Mouse (Mus musculus): ENCODE data around the gene Pvalb. TPM values are rescaled to one million over a fixed set of nuclear protein-coding genes. Genes with fewer than 3 reads are reported as not detected.

The Pvalb gene
- polyA plus RNA-seq (2015; fragmentation: Nextera tagmentation; extraction: Ambion mirVana) = not detected in 2 replicates

DNA sequence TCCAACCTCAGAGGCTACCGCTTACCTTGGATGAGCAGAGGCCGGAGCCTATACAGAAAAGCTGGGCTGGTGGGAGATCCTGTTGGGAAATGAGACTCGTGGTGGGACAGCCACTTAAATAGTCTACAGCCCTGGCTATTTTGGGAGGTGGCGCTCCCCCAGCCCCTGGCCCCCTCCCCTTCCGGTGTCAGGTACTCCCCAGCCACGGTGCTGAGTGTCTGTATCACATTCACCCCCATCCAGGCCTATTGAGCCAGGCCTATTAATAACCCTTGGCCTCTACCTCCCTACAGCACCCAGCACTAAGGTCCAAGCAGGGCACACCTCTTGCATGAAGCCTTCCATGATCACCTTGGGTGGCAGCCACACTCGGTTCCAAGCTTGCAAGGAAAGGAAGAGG lies at the start of gene Pvalb:
Gene Pvalb (minus strand): TSS at position 89 of the 400 bp plus-strand sequence.
- Histone ChIP-seq H3K4me3 (replicated peaks; ENCODE audit: low read length) (no peak within 1 kb of the TSS), H3K27ac (ENCODE audit: low read length) (no peak within 1 kb of the TSS), H3K36me3 (ENCODE audit: control insufficient read depth, insufficient read depth) (no peaks in the 10 kb centered on the region), H3K9me3 (ENCODE audit: control insufficient read depth, low read length) (0 out of 2 replicates have a peak, but pooled peaks cover 5% of the 10 kb centered on the region), H3K4me1 (replicated peaks; ENCODE audit: control insufficient read depth, insufficient read depth, low read length) (peaks cover 12% of the 10 kb centered on the region), H3K9ac (replicated peaks; ENCODE audit: low read depth, low read length) (no peak within 1 kb of the TSS), H3K27me3 (replicated peaks; ENCODE audit: control insufficient read depth, insufficient read depth, low read length) (peaks cover 22% of the 10 kb centered on the region), H3K4me2 (ENCODE audit: low read length) (no peak within 1 kb of the TSS)
- 84% methylated on average over 7 of the region's 7 CpGs for WGBS
- ATAC-seq = no peak

DNA sequence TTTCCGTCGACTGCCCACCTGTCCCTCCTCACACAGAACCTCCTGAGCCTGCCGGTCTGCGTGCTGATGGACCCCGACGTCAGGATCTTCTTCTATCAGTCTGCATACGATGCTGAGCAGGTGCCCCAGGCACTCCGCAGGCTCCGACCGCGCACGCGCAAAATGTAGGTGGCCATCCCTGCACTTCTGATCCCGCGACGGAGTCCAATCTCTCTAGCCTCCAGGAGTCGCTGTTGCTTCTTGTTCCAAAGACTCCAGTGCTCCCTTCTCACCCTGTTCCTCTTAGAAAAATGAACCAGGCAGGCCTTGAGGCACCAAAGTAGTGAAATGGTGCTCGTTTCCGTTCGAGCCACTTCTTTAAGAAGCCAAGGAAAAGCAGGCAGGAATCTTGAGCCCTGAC lies 48.6 kb upstream of the Pvalb start:
- H3K4me2 ChIP-seq (ENCODE audit: low read length) = peak overlapping the region; percentile 22
- no peak for ATAC-seq
- 26% methylated on average over 20 of the region's 20 CpGs for WGBS

DNA sequence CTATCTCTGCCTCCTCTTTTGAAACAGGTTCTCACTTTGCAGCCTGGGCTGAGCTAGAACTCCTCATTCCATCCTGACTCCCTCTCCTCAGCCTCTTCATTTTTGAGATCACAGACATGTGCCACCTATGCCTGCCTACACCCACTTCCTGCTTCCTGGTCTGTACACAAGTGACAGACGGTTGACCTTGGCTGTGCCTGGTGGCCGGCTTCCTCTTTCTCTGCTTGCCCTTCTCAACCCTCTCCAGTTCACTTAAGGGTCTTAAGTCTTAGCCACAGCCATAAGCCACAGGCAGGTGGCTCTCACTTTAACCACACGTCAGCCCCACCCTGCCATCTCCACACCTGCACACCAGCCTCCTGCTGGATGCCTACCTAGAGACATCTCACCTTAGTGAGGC lies 42.2 kb upstream of the Pvalb start:
- H3K36me3 ChIP-seq (ENCODE audit: control insufficient read depth, insufficient read depth) = no peaks in the 10 kb centered on the region
- no peaks in the 10 kb centered on the region for H3K4me1 ChIP-seq (replicated peaks; ENCODE audit: control insufficient read depth, insufficient read depth, low read length)
- WGBS = 83% methylated on average over 3 of the region's 3 CpGs
- no peak overlapping the region for H3K9ac ChIP-seq (replicated peaks; ENCODE audit: low read depth, low read length)
- H3K4me2 ChIP-seq (ENCODE audit: low read length) = no peak overlapping the region
- H3K9me3 ChIP-seq (ENCODE audit: control insufficient read depth, low read length) = no peaks in the 10 kb centered on the region
- no peaks in the 10 kb centered on the region for H3K27me3 ChIP-seq (replicated peaks; ENCODE audit: control insufficient read depth, insufficient read depth, low read length)
- H3K27ac ChIP-seq (ENCODE audit: low read length) = no peak overlapping the region
- ATAC-seq = no peak
- H3K4me3 ChIP-seq (replicated peaks; ENCODE audit: low read length) = no peak overlapping the region

More for the DNA sequence above, 48.6 kb upstream of the Pvalb start:
- Histone ChIP-seq H3K4me3 (replicated peaks; ENCODE audit: low read length) (no peak overlapping the region), H3K27ac (ENCODE audit: low read length) (no peak overlapping the region), H3K9me3 (ENCODE audit: control insufficient read depth, low read length) (no peaks in the 10 kb centered on the region), H3K4me1 (replicated peaks; ENCODE audit: control insufficient read depth, insufficient read depth, low read length) (no peaks in the 10 kb centered on the region), H3K36me3 (ENCODE audit: control insufficient read depth, insufficient read depth) (no peaks in the 10 kb centered on the region), H3K27me3 (replicated peaks; ENCODE audit: control insufficient read depth, insufficient read depth, low read length) (no peaks in the 10 kb centered on the region; the same call in 1 of the 2 replicates), H3K9ac (replicated peaks; ENCODE audit: low read depth, low read length) (no peak overlapping the region)

DNA sequence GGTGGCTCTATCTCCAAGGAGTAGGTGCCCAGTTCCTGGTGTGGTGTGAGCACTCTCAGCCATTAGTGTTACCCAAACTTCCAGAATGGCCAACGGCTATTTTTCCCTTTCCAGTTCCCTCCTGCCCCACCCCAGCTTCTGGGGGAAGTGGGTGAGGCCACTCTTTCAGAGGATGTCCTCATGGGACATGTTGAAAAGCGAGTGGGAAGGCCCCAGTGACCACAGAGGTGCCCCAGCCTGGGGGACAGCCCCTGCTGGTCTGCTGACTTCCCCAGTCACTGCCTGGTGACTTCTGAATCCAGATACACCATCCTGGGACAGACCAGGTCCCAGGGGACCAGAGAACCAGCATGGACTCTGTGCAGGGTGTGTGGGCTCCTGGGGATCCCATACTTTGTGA lies 41.5 kb upstream of the Pvalb start:
- no peaks in the 10 kb centered on the region for H3K4me1 ChIP-seq (replicated peaks; ENCODE audit: control insufficient read depth, insufficient read depth, low read length)
- H3K27me3 ChIP-seq (replicated peaks; ENCODE audit: control insufficient read depth, insufficient read depth, low read length) = no peaks in the 10 kb centered on the region
- H3K36me3 ChIP-seq (ENCODE audit: control insufficient read depth, insufficient read depth) = no peaks in the 10 kb centered on the region
- no peaks in the 10 kb centered on the region for H3K9me3 ChIP-seq (ENCODE audit: control insufficient read depth, low read length)
- WGBS = 69% methylated on average over 2 of the region's 2 CpGs
- no peak overlapping the region for H3K4me3 ChIP-seq (replicated peaks; ENCODE audit: low read length)
- no peak for ATAC-seq
- no peak overlapping the region for H3K4me2 ChIP-seq (ENCODE audit: low read length)
- no peak overlapping the region for H3K9ac ChIP-seq (replicated peaks; ENCODE audit: low read depth, low read length)
- no peak overlapping the region for H3K27ac ChIP-seq (ENCODE audit: low read length)

DNA sequence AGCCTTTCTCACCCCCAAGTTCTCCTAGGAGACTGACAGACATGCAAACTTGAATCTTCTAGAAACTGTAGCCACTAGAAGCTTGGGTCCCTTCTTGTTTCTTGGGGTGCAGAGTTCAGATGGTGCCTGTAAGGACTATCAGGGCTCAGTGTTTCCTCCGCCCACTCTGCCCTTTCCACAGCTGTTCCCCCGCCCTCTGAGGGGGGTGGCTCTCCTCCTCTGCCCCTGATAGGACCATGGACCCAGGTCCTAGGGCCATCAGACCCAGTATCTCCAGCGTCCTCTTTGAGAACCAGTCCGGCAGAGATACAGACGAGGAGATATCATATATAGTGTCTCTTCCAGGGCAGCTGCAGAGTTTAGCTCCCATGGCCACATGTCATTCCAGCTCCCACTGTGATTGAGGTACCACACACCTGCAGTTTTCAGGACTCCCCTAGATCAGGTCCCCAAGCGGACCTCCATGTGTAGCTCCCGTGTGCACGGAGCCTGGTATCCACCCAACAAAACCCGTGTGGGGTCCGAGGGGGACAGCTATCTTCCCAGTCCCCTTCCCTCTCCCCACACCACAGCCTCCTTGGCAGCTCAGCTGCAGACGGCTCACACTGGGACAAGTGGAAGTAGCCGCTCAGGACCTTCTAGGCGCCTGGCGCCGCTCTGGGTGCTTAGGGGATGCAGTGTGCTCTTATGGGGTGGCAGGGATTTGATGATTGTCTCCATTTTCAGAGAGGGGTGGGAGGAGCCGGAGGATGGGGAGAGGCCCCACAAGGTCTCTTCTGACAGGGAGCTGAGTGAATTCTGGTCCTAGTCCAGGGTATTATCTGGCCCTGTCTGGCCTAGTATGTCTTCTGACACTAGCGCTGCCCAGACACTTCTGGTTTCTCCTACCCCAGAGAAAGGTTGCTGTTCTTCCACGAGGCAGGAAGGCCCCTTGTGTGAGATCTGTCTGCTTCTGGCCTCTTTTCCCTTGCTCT lies 40.2 kb upstream of the Pvalb start:
- H3K27ac ChIP-seq (ENCODE audit: low read length) = no peak overlapping the region
- H3K4me3 ChIP-seq (replicated peaks; ENCODE audit: low read length) = no peak overlapping the region
- H3K4me1 ChIP-seq (replicated peaks; ENCODE audit: control insufficient read depth, insufficient read depth, low read length) = no peaks in the 10 kb centered on the region
- H3K27me3 ChIP-seq (replicated peaks; ENCODE audit: control insufficient read depth, insufficient read depth, low read length) = no peaks in the 10 kb centered on the region
- WGBS = 80% methylated on average over 18 of the region's 18 CpGs
- no peaks in the 10 kb centered on the region for H3K36me3 ChIP-seq (ENCODE audit: control insufficient read depth, insufficient read depth)
- H3K9me3 ChIP-seq (ENCODE audit: control insufficient read depth, low read length) = no peaks in the 10 kb centered on the region
- H3K9ac ChIP-seq (replicated peaks; ENCODE audit: low read depth, low read length) = no peak overlapping the region
- no peak for ATAC-seq
- no peak overlapping the region for H3K4me2 ChIP-seq (ENCODE audit: low read length)

DNA sequence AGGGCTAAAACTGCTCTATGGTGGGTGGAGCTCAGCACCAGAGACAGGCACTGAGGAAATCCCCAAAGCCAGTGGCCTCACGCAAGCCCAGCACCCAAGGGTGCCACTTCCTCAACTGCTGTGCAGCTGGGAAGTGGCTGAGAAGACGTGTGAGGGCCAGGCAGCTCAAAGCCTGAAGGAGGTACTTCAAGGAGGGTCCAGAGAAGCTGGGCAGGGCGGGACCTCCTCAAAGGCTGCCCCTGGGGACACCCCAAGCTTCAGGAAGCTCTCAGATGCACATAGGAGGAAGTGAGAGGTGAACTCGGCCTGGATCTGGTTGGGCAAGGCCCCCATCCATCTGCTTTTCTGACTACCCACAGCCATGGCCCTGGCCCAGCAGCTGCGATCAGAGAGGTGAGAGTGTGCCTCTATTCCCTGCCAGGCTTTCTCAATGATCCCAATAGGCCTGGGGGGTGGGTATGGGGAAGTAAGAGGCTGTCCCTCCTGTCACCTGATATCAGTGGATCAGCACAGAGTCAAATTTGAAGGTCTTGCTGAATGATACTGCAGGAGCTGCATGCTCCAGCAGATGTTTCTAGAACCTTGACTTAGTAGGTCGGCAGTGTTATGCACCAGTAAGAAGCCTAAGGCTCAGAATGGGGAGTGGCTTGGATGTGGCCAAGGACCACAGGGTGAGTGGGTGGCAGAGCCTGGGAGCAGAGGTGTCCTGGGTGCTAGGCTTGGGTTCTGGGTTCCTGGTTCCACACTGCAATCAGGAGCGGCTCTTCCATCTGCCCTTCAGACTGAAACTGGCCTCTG lies 38.7 kb upstream of the Pvalb start, which contains the start of gene Ncf4:
Gene Ncf4 (plus strand): TSS at position 107 of the 798 bp plus-strand sequence.
- Histone ChIP-seq H3K9me3 (ENCODE audit: control insufficient read depth, low read length) (no peaks in the 10 kb centered on the region), H3K4me3 (replicated peaks; ENCODE audit: low read length) (no peak within 1 kb of the TSS), H3K4me2 (ENCODE audit: low read length) (no peak within 1 kb of the TSS), H3K27ac (ENCODE audit: low read length) (no peak within 1 kb of the TSS), H3K36me3 (ENCODE audit: control insufficient read depth, insufficient read depth) (no peaks in the 10 kb centered on the region), H3K9ac (replicated peaks; ENCODE audit: low read depth, low read length) (no peak within 1 kb of the TSS), H3K27me3 (replicated peaks; ENCODE audit: control insufficient read depth, insufficient read depth, low read length) (no peaks in the 10 kb centered on the region), H3K4me1 (replicated peaks; ENCODE audit: control insufficient read depth, insufficient read depth, low read length) (no peaks in the 10 kb centered on the region)
- ATAC-seq = no peak
- WGBS = 68% methylated on average over 7 of the region's 7 CpGs

DNA sequence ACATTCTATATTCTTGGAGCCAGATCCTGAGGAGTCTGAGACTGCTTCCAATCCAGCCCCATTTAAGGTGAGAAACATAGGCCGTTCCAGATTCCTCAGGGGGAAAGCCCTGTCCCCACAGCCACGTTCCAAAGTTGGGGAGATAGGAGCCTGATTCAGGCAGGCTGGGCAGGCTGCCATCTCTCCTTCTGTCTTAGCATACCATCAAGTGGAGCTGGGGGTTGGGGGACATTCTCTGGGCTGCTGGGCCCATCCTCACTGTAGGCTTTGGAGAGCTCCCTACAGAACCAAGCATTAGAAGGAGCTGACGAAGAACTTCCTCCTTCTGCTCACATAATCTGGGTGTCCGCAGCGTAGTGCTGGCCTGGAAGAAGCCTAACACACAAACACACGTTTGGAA lies 37.6 kb upstream of the Pvalb start:
- no peaks in the 10 kb centered on the region for H3K4me1 ChIP-seq (replicated peaks; ENCODE audit: control insufficient read depth, insufficient read depth, low read length)
- no peaks in the 10 kb centered on the region for H3K9me3 ChIP-seq (ENCODE audit: control insufficient read depth, low read length)
- no peak overlapping the region for H3K27ac ChIP-seq (ENCODE audit: low read length)

DNA sequence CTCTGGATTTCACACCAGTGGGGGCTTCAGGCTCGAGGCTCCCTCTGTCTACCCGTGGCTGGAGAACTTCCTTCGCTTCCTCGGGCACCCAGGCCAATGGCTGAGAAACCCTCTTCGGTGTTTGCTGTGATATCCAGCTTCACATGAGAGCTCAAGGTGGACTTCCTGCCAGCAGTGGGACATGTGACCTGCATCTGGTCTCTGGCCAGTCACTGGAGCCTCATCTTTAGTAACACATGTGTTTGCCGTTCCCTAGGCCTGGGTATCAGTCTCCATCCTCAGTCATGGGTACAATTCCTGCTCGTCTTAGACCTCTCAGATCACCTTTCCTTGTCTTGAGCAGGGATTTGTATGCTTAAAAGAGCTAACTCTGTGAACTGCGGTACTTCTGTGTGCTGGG lies 36.9 kb upstream of the Pvalb start:
- no peaks in the 10 kb centered on the region for H3K4me1 ChIP-seq (replicated peaks; ENCODE audit: control insufficient read depth, insufficient read depth, low read length)
- no peak overlapping the region for H3K9ac ChIP-seq (replicated peaks; ENCODE audit: low read depth, low read length)
- no peak overlapping the region for H3K4me2 ChIP-seq (ENCODE audit: low read length)
- no peaks in the 10 kb centered on the region for H3K9me3 ChIP-seq (ENCODE audit: control insufficient read depth, low read length)
- H3K4me3 ChIP-seq (replicated peaks; ENCODE audit: low read length) = no peak overlapping the region
- no peaks in the 10 kb centered on the region for H3K27me3 ChIP-seq (replicated peaks; ENCODE audit: control insufficient read depth, insufficient read depth, low read length)
- ATAC-seq = no peak
- WGBS = 82% methylated on average over 8 of the region's 8 CpGs
- no peak overlapping the region for H3K27ac ChIP-seq (ENCODE audit: low read length)
- H3K36me3 ChIP-seq (ENCODE audit: control insufficient read depth, insufficient read depth) = no peaks in the 10 kb centered on the region

More for the DNA sequence above, 37.6 kb upstream of the Pvalb start:
- H3K9ac ChIP-seq (replicated peaks; ENCODE audit: low read depth, low read length) = no peak overlapping the region
- H3K4me3 ChIP-seq (replicated peaks; ENCODE audit: low read length) = no peak overlapping the region
- H3K36me3 ChIP-seq (ENCODE audit: control insufficient read depth, insufficient read depth) = no peaks in the 10 kb centered on the region
- H3K27me3 ChIP-seq (replicated peaks; ENCODE audit: control insufficient read depth, insufficient read depth, low read length) = no peaks in the 10 kb centered on the region
- H3K4me2 ChIP-seq (ENCODE audit: low read length) = no peak overlapping the region
- no peak for ATAC-seq
- 61% methylated on average over 6 of the region's 6 CpGs for WGBS

DNA sequence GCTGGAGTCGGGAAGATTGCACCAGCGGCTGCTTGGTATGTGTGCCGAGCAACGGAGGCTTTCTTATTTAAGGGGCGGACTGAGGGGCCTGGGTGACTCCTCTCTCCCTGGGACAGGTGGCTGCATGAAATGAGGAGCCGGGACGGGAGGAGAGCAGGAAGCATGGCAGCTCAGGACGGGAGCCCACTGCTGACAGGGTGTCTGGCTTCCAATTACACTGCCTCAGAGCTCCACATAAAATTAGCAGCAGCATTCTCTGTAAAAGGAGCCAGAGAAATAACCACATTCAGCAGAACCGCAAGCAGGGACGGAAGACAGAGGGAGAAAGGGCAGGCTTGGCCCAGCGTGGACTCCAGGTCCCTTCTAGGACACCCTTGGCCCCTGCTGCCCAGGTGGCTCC lies 35.1 kb upstream of the Pvalb start:
- no peak overlapping the region for H3K4me3 ChIP-seq (replicated peaks; ENCODE audit: low read length)
- no peaks in the 10 kb centered on the region for H3K9me3 ChIP-seq (ENCODE audit: control insufficient read depth, low read length)
- 51% methylated on average over 11 of the region's 11 CpGs for WGBS
- no peak overlapping the region for H3K9ac ChIP-seq (replicated peaks; ENCODE audit: low read depth, low read length)
- no peak for ATAC-seq
- no peaks in the 10 kb centered on the region for H3K36me3 ChIP-seq (ENCODE audit: control insufficient read depth, insufficient read depth)
- H3K27ac ChIP-seq (ENCODE audit: low read length) = no peak overlapping the region
- no peaks in the 10 kb centered on the region for H3K4me1 ChIP-seq (replicated peaks; ENCODE audit: control insufficient read depth, insufficient read depth, low read length)
- H3K4me2 ChIP-seq (ENCODE audit: low read length) = no peak overlapping the region
- no peaks in the 10 kb centered on the region for H3K27me3 ChIP-seq (replicated peaks; ENCODE audit: control insufficient read depth, insufficient read depth, low read length)

Measured in forebrain, embryonic 16.5 days (tissue).